Mouse (Mus musculus): ENCODE results near the gene Vmn1r22. TPM values are rescaled to one million over a fixed set of nuclear protein-coding genes. Genes with fewer than 3 reads are reported as not detected.
A peak's percentile ranks its signal among the peaks of the same experiment; 100 is the strongest.
"Not testable (repeated sequence)": the region's sequence is repeated elsewhere in the genome, so short reads cannot be mapped to it uniquely, and the experiment has no call there.

Gene Vmn1r22
- not detected in 2 replicates for polyA plus RNA-seq (2015; fragmentation: Nextera tagmentation; extraction: Ambion mirVana)

DNA sequence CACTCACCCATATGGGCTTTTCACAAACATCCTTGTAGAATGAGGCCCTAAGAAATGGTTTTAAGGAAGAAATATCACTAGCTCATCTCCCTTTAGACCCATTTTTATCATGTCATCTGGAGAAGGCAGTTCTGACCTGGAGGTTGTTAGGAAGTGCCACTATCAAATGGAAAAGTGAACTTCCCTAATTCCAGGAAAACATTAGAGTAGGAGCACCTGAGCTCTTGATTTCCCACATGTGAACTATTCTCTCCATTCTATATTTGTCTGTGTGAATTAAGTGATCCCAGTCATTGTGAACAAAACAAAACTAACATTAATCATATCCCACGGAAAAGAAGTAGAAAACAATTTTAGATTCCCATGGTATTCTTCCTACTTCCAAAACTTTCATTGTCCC lies at the start of gene Vmn1r22:
Gene Vmn1r22, minus strand, starts transcription at position 101 of the 400 bp plus-strand sequence.
- WGBS (ENCODE audit: insufficient replicate concordance): 67% methylated on average over 1 of the region's 1 CpGs
- Histone ChIP-seq H3K4me1 (ENCODE audit: insufficient read depth) (no peaks in the 10 kb centered on the region), H3K36me3 (replicated peaks; ENCODE audit: insufficient read depth, low read length) (no peaks in the 10 kb centered on the region), H3K27me3 (ENCODE audit: insufficient read depth, low read length) (no peaks in the 10 kb centered on the region), H3K27ac (ENCODE audit: low read depth) (no peak within 1 kb of the TSS), H3K9me3 (ENCODE audit: low read length) (no peaks in the 10 kb centered on the region), H3K4me3 (ENCODE audit: low read depth, low read length) (no peak within 1 kb of the TSS), H3K9ac (replicated peaks) (no peak within 1 kb of the TSS), H3K4me2 (ENCODE audit: low read depth, low read length) (no peak within 1 kb of the TSS)
- no peak for ATAC-seq
- no peak for TF ChIP-seq CTCF (IDR thresholded peaks at IDR 0.05; ENCODE audit: low read depth)
- TF ChIP-seq EP300 (IDR thresholded peaks at IDR 0.05; ENCODE audit: low read depth): no peak
- no peak for DNase-seq

- Histone ChIP-seq H3K4me2 (ENCODE audit: low read depth, low read length) (no peak within 1 kb of the TSS), H3K27me3 (ENCODE audit: insufficient read depth, low read length) (no peaks in the 10 kb centered on the region), H3K9me3 (ENCODE audit: low read length) (no peaks in the 10 kb centered on the region), H3K9ac (replicated peaks) (no peak within 1 kb of the TSS), H3K4me1 (ENCODE audit: insufficient read depth) (no peaks in the 10 kb centered on the region), H3K4me3 (ENCODE audit: low read depth, low read length) (no peak within 1 kb of the TSS), H3K36me3 (replicated peaks; ENCODE audit: insufficient read depth, low read length) (no peaks in the 10 kb centered on the region), H3K27ac (ENCODE audit: low read depth) (no peak within 1 kb of the TSS)
- WGBS (ENCODE audit: insufficient replicate concordance): 84% methylated on average over 1 of the region's 1 CpGs
- no peak for ATAC-seq
- no peak for TF ChIP-seq EP300 (IDR thresholded peaks at IDR 0.05; ENCODE audit: low read depth)
- no peak for TF ChIP-seq CTCF (IDR thresholded peaks at IDR 0.05; ENCODE audit: low read depth)
- DNase-seq: no peak
Observed at GRCm38 (mm10) chr6:57926738-57927137, 18.9 kb upstream of the Vmn1r22 start, which contains the start of gene Vmn1r23. Gene Vmn1r23 (minus strand): TSS chr6:57926838.

GRCm38 (mm10) chr6:57859043-57860042 lies 48.5 kb downstream of the Vmn1r22 start:
- Histone ChIP-seq H3K36me3 (replicated peaks; ENCODE audit: insufficient read depth, low read length) (no peaks in the 10 kb centered on the region), H3K27ac (ENCODE audit: low read depth) (no peak overlapping the region), H3K27me3 (ENCODE audit: insufficient read depth, low read length) (no peaks in the 10 kb centered on the region), H3K4me3 (ENCODE audit: low read depth, low read length) (no peak overlapping the region), H3K4me1 (ENCODE audit: insufficient read depth) (no peaks in the 10 kb centered on the region), H3K9ac (replicated peaks) (no peak overlapping the region), H3K9me3 (ENCODE audit: low read length) (no peaks in the 10 kb centered on the region), H3K4me2 (ENCODE audit: low read depth, low read length) (no peak overlapping the region)
- peak; percentile 92 for TF ChIP-seq CTCF (IDR thresholded peaks at IDR 0.05; ENCODE audit: low read depth)
- no peak for TF ChIP-seq EP300 (IDR thresholded peaks at IDR 0.05; ENCODE audit: low read depth)
- WGBS (ENCODE audit: insufficient replicate concordance): 48% methylated on average over 6 of the region's 6 CpGs
- ATAC-seq (peak; percentile 56), DNase-seq (peak; percentile 19)

DNA sequence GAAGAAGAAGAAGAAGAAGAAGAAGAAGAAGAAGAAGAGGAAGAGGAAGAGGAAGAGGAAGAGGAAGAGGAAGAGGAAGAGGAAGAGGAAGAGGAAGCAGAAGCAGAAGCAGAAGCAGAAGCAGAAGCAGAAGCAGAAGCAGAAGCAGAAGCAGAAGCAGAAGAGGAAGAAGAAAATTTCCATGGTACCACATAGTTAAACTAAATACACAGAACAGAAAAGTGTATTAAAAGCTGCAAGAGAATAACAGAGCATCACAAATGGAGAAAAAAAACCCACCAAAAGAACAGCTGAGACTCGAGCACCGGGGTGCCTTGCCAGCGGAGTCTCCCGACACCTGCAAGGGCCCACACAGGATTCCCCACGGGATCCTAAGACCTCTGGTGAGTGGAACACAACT lies 56.7 kb downstream of the Vmn1r22 start:
- not testable (repeated sequence) for H3K36me3 ChIP-seq (replicated peaks; ENCODE audit: insufficient read depth, low read length); H3K4me3 ChIP-seq (ENCODE audit: low read depth, low read length); H3K9me3 ChIP-seq (ENCODE audit: low read length); DNase-seq; H3K4me1 ChIP-seq (ENCODE audit: insufficient read depth); H3K27ac ChIP-seq (ENCODE audit: low read depth); H3K27me3 ChIP-seq (ENCODE audit: insufficient read depth, low read length); H3K4me2 ChIP-seq (ENCODE audit: low read depth, low read length); ATAC-seq; H3K9ac ChIP-seq (replicated peaks)
- WGBS (ENCODE audit: insufficient replicate concordance): 86% methylated on average over 5 of the region's 5 CpGs

DNA sequence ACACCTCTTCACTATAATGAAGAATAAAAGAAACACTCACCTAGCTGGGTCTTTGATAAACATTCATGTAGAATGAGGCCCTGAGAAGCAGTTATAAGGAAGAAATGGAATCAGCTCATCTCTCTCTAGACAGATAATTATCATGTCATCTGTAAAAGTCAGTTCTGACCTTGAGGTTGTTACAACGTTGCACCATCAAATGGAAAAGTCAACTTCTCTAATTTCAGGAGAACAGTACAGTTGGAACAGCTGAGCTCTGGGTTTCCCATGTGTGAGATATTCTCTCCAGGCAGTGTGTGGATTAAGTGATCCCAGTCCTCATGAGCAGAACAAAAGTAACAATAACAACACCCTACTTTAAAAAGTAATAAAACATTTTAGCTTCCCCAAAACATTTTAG lies 57.5 kb downstream of the Vmn1r22 start, which contains the start of gene Vmn1r21:
Gene Vmn1r21, minus strand, starts transcription at position 58 of the 400 bp plus-strand sequence.
- no peak for ATAC-seq
- no peak for DNase-seq
- Histone ChIP-seq H3K4me1 (ENCODE audit: insufficient read depth) (no peaks in the 10 kb centered on the region), H3K27me3 (ENCODE audit: insufficient read depth, low read length) (no peaks in the 10 kb centered on the region), H3K36me3 (replicated peaks; ENCODE audit: insufficient read depth, low read length) (no peaks in the 10 kb centered on the region), H3K4me3 (ENCODE audit: low read depth, low read length) (no peak within 1 kb of the TSS), H3K9me3 (ENCODE audit: low read length) (no peaks in the 10 kb centered on the region), H3K27ac (ENCODE audit: low read depth) (no peak within 1 kb of the TSS), H3K4me2 (ENCODE audit: low read depth, low read length) (no peak within 1 kb of the TSS), H3K9ac (replicated peaks) (no peak within 1 kb of the TSS)
- TF ChIP-seq CTCF (IDR thresholded peaks at IDR 0.05; ENCODE audit: low read depth) (no peak), EP300 (IDR thresholded peaks at IDR 0.05; ENCODE audit: low read depth) (no peak)
- 39% methylated on average over 1 of the region's 1 CpGs for WGBS (ENCODE audit: insufficient replicate concordance)

Other genes starting within 250 kb of the Vmn1r22 start
- gene Pyurf, start 215.9 kb downstream of the Vmn1r22 start, polyA plus RNA-seq (2015; fragmentation: Nextera tagmentation; extraction: Ambion mirVana): 12.3 TPM in 2 replicates
- gene Lancl2, start 205.5 kb downstream of the Vmn1r22 start, polyA plus RNA-seq (2015; fragmentation: Nextera tagmentation; extraction: Ambion mirVana): 6.4 and 8.0 TPM in 2 replicates
- gene Vopp1, start 82.9 kb downstream of the Vmn1r22 start, polyA plus RNA-seq (2015; fragmentation: Nextera tagmentation; extraction: Ambion mirVana): 21.1 and 22.1 TPM in 2 replicates
- not detected in 2 replicates for gene Vmn1r21, start 57.7 kb downstream of the Vmn1r22 start, polyA plus RNA-seq (2015; fragmentation: Nextera tagmentation; extraction: Ambion mirVana)
- not detected in 2 replicates for gene Vmn1r23, start 18.8 kb upstream of the Vmn1r22 start, polyA plus RNA-seq (2015; fragmentation: Nextera tagmentation; extraction: Ambion mirVana)
- gene Vmn1r24, start 53.5 kb upstream of the Vmn1r22 start, polyA plus RNA-seq (2015; fragmentation: Nextera tagmentation; extraction: Ambion mirVana): not detected in 2 replicates
- not detected in 2 replicates for gene Vmn1r25, start 72.8 kb upstream of the Vmn1r22 start, polyA plus RNA-seq (2015; fragmentation: Nextera tagmentation; extraction: Ambion mirVana)
- gene Vmn1r26, start 107.1 kb upstream of the Vmn1r22 start, polyA plus RNA-seq (2015; fragmentation: Nextera tagmentation; extraction: Ambion mirVana): not detected in 2 replicates